Mouse (Mus musculus) CD8-positive naive resting alpha-beta T cell, adult 2 months (primary cell): ENCODE measurements around the gene Zfp715.
"Not testable (repeated sequence)": the region's sequence is repeated elsewhere in the genome, so short reads cannot be mapped to it uniquely, and the experiment has no call there.

Source experiments
- DNase-seq, 2 experiments: peaks; one replicate each; pipeline ENCODE4 v3.0.0; 2022; ENCODE audit warnings: low read depth in 2 of 2, low spot score in 2 of 2

The Zfp715 gene

DNA sequence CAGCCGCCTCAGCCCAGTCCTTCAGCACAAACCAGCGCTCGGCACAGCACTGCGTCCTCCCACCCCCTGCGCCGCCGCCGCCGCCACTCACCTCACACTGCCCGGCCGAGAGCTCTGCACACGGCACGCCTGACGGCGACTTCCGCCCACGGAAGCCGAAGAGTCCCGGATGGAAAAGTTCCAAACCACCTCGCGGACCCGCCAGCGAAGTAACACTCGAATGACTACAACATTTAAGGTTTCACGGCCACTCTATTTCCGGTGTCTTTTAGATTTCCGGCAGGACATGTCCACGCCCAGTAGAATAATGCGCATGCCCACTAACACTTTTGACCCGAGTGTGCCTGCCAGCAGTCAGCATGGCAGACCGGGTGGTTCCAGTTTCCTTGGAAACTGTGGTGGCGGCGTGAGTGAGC, at the start of gene Zfp715:
Gene Zfp715, minus strand, starts transcription at position 282 of the 416 bp plus-strand sequence.
- DNase-seq = peak; percentile 86 to 90

- no peak for DNase-seq
Observed at GRCm38 (mm10) chr7:43362021-43362420, 48.9 kb upstream of the Zfp715 start.

- DNase-seq = no peak
Observed at GRCm38 (mm10) chr7:43361442-43361841, 48.3 kb upstream of the Zfp715 start.

GRCm38 (mm10) chr7:43358556-43358955, 45.5 kb upstream of the Zfp715 start:
- no peak for DNase-seq

GRCm38 (mm10) chr7:43354893-43355835, 42.1 kb upstream of the Zfp715 start:
- DNase-seq = no peak

DNA sequence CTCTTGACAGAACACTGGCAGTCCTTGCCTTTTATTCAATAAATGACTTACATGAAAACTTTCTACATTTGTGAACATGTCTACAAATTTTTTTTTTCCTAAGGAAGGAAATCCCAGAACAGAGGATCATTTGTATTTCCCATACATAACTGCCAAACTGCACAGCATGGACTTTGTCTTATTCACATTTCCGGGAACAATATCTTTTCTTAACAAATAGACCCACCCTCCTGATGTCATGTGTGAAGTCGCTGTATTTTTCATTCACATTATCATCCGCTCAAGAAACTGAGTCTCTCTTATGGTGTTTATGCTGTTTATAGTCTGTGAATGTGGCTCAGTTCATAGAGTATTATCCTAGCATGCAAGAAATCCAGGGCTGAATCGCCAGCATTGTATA, 40.7 kb upstream of the Zfp715 start:
- no peak for DNase-seq

GRCm38 (mm10) chr7:43353118-43353517, 40.0 kb upstream of the Zfp715 start:
- DNase-seq = no peak

DNA sequence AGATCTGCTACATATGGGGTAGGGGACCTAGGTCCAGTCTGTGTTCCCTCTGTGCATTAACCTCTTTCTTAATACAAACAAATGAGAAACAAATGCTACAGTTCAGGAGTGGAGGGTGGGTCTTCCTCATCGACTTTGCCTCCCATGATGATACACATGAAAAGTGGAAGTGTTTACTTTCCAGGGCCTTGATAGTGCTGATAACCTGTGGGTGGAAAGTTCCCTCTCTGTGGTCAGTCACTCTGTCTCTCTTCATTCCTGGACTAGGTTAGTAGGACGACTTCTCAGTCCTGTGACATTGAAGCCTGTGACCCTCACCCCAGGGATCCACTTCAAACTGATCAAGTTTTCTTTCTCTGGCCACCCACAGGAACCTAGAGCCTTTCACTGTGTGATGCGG, 38.1 kb upstream of the Zfp715 start, which contains the start of gene Siglecf:
Gene Siglecf, plus strand, starts transcription at position 188 of the 400 bp plus-strand sequence.
- no peak for DNase-seq

GRCm38 (mm10) chr7:43349623-43350022, 36.5 kb upstream of the Zfp715 start:
- DNase-seq = not testable (repeated sequence)

DNA sequence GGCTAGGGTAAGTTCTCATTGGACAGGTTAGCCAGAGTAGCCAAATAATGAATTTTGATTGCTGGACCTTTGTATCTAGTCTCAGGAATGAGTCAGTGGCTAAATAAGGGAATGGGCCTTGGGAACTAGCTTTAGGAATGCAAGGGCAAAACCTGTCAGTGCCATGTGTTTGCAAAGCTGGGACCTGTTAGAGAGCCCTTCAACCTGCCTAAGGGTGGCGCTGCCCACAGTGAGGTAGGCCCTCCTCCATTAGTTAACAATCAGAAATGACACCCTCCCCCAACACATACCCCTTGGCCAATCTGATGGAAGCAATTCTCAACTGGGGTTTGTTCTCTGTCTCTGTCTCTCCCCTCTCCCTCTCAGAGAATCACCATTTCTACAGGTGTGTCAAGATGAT, 33.5 kb upstream of the Zfp715 start:
- no peak for DNase-seq

- DNase-seq = no peak
Observed at GRCm38 (mm10) chr7:43346148-43346547, 33.1 kb upstream of the Zfp715 start.

DNA sequence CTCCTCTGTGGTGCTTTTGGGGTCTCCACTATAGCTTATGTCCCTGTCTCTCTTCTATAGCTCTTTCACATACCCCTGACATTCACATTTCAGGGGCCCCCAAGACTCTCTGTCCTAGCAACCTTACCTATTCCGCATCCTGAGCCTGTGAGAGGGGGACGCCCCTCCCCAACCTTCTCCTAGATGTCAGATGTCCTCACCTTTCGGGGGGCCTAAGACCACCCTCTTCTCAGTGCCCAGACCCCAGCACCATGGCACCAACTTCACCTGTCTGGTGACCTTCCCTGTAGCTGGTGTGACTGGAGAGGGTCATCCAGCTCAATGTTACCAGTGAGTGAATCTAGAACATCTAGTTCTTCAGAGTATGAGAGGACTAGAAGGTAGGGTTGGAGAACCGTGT, 31.4 kb upstream of the Zfp715 start:
- no peak for DNase-seq

DNA sequence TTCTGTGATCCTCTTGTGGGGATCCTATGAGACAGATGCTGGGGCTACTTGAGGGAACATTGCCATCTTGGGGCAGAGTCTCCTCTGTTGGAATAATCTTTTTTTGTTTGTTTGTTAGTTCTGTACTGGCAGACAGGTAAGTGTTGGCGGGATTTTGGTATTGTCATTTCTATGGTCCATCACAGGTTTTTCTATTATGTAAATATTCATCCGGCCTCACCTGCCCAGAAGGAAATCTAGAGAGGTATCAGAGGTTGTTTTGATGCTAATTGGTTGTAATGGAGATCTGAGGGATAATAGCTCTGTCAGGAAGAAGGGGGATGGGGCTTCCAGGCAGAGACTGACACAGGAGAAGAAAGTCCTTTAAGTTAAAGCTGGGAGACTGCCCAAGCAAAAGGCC, 30.9 kb upstream of the Zfp715 start:
- DNase-seq = no peak

- no peak for DNase-seq
Observed at GRCm38 (mm10) chr7:43343191-43343590, 30.1 kb upstream of the Zfp715 start.

DNA sequence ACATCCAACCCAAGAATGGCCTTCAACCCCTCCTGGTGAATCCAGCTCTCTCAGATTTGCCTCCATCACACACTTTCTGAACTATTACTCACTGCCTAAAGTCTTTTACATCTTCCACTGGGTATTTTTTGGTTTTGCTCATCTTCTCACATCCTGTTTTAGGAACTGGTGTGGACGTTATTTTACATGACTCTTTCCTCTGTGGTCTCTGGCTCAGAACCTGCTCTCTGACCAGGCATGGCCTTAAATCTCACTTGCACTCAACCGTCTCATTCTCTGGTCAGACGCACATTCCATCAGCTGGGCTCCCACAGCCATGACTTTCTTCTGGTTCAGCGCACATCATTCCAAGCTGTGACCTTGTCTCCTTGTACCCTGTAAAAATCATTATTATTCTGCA, 27.7 kb upstream of the Zfp715 start:
- no peak for DNase-seq

- no peak for DNase-seq
Observed at GRCm38 (mm10) chr7:43333899-43334298, 20.8 kb upstream of the Zfp715 start.

DNA sequence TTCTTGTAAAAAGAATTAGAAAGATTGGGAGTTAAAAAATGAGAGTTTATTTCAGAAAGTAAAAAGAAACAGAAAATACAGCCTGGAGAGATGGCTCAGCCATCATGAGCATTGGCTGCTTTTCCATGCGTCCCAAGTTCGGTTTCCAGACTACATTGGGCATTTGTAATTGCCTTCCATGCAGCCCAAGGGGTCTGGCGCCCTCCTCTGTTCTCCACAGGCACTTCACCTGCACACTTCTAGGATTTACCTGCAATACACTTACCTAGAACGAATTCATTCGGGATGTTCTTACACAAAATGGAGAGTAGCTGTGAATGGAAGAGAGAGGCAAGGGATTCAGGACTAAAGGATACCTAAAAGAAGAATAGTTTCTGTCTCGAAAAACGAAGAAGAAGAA, 20.1 kb upstream of the Zfp715 start:
- DNase-seq = no peak

GRCm38 (mm10) chr7:43328101-43328500, 15.0 kb upstream of the Zfp715 start:
- no peak for DNase-seq

GRCm38 (mm10) chr7:43326223-43326780, 13.2 kb upstream of the Zfp715 start:
- DNase-seq = no peak

GRCm38 (mm10) chr7:43312386-43313012, 595 bp downstream of the Zfp715 start:
- DNase-seq = no peak

GRCm38 (mm10) chr7:43311632-43312031, 1.5 kb downstream of the Zfp715 start:
- DNase-seq = no peak

GRCm38 (mm10) chr7:43309069-43309468, 4.0 kb downstream of the Zfp715 start:
- no peak for DNase-seq
